Mouse (Mus musculus) monocyte, adult 5-6 weeks (primary cell): Measurements from ENCODE around the gene Lancl2. TPM values are rescaled to one million over a fixed set of nuclear protein-coding genes. Genes with fewer than 3 reads are reported as not detected.

ENCODE experiments used
- ATAC-seq: fragments of 153-309, 156-312 bp; replicated peaks from 2 replicates; pipeline ENCODE4 v1.8.0; 2017; ENCODE audit warnings: mild to moderate bottlenecking; ENCODE audit not compliant: low TSS enrichment, insufficient number of reproducible peaks, severe bottlenecking, poor library complexity, low FRiP score
- total RNA-seq: library from RNA; stranded (forward); fragments of 200-1000, 200-491, 200-594 nt; gene quantifications from 3 replicates; pipeline ENCODE4 v1.2.3, GENCODE M21; 2017

Gene Lancl2
- 6.5 to 16.1 TPM (median 9.9 TPM) in 3 replicates for total RNA-seq

GRCm38 (mm10) chr6:57702376-57702742 lies at the start of gene Lancl2:
Lancl2 (plus strand) TSS chr6:57702540.
- peak; percentile 13; the same call in 1 of the 2 replicates for ATAC-seq

- no peak for ATAC-seq
Observed at GRCm38 (mm10) chr6:57661295-57661694, 41.0 kb upstream of the Lancl2 start.

- no peak for ATAC-seq
Observed at GRCm38 (mm10) chr6:57684156-57684555, 18.2 kb upstream of the Lancl2 start.

- peak; percentile 89 for ATAC-seq
Observed at GRCm38 (mm10) chr6:57691467-57692261, 10.7 kb upstream of the Lancl2 start, which contains the start of gene Pyurf. Pyurf (minus strand) TSS chr6:57692078.

GRCm38 (mm10) chr6:57693116-57693515 lies 9.2 kb upstream of the Lancl2 start:
- no peak for ATAC-seq

GRCm38 (mm10) chr6:57701686-57702085 lies 654 bp upstream of the Lancl2 start:
- no peak for ATAC-seq

GRCm38 (mm10) chr6:57702743-57703499 lies 581 bp downstream of the Lancl2 start:
- peak; percentile 96 for ATAC-seq

- no peak for ATAC-seq
Observed at GRCm38 (mm10) chr6:57703703-57704102, 1.4 kb downstream of the Lancl2 start.

GRCm38 (mm10) chr6:57706721-57707120 lies 4.4 kb downstream of the Lancl2 start:
- no peak for ATAC-seq

GRCm38 (mm10) chr6:57711726-57712125 lies 9.4 kb downstream of the Lancl2 start:
- ATAC-seq: 0 out of 2 replicates have a peak, but pooled peaks have one; percentile 25

GRCm38 (mm10) chr6:57721347-57721746 lies 19.0 kb downstream of the Lancl2 start:
- ATAC-seq: no peak

GRCm38 (mm10) chr6:57742749-57743148 lies 40.4 kb downstream of the Lancl2 start:
- ATAC-seq: no peak

- ATAC-seq: peak; percentile 83
Observed at GRCm38 (mm10) chr6:57743333-57743732, 41.0 kb downstream of the Lancl2 start.

- ATAC-seq: 0 out of 2 replicates have a peak, but pooled peaks have one; percentile 14
Observed at GRCm38 (mm10) chr6:57744123-57744522, 41.8 kb downstream of the Lancl2 start.

GRCm38 (mm10) chr6:57744974-57745747 lies 42.8 kb downstream of the Lancl2 start:
- ATAC-seq: no peak

- ATAC-seq: no peak
Observed at GRCm38 (mm10) chr6:57745748-57746129, 43.4 kb downstream of the Lancl2 start.

GRCm38 (mm10) chr6:57753962-57754759 lies 51.8 kb downstream of the Lancl2 start:
- no peak for ATAC-seq

- no peak for ATAC-seq
Observed at GRCm38 (mm10) chr6:57763054-57763453, 60.7 kb downstream of the Lancl2 start.
